Mouse (Mus musculus) T-helper 2 cell (primary cell): Measurements from ENCODE around the gene Srgap3.

ENCODE experiments used
- in situ Hi-C: fragments of 300-600 bp; cut with MboI, MseI; formaldehyde crosslinking; loops from one replicate; pipeline ENCODE4 v1.15.1; 2025; ENCODE audit warnings: high pct_unique_total_duplicates

The Srgap3 gene

DNA sequence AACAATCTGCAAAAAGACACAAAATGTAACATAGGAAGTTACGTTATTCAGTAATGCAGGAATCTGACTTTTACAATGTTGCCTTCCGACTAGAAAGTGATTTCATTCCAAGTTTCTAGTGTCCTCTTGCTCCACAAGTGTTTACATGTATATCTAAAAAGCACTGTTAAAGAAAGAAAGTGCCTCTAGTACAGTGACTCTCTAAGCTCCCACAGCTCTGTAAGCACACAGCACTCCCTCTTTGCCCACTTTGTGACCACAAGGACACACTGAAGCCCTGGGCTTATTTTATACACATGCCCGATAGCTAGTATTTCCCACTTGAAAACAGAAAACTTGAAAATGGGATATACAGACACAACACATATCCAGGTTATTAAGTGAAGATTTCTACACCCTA is 259.0 kb downstream of the Srgap3 start:
- in situ Hi-C loops: loop anchor here (25.0 kb wide), 1 partner anchor 1049 kb away; the partner anchor contains the start of gene Sec13

DNA sequence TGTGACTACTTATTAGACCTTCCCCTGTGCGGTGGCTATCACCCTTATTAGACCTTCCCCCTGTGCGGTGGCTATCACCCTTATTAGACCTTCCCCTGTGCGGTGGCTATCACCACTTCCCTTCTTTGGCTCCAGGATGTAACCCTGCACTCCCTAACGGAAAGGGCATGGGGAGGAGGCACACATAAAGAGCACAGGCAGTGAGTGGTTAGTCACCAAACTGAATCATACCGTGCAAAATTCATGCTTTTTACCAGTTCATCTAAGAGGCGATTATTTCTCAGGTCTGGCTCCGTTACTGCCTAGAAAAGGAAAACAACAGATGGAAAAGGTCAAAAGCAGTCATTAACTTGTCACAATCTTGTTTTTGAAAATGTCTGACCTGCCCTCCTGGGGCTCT is 260.6 kb downstream of the Srgap3 start:
- in situ Hi-C loops: loop anchor here (25.0 kb wide), 1 partner anchor 1051 kb away; the partner anchor contains the start of gene Sec13

DNA sequence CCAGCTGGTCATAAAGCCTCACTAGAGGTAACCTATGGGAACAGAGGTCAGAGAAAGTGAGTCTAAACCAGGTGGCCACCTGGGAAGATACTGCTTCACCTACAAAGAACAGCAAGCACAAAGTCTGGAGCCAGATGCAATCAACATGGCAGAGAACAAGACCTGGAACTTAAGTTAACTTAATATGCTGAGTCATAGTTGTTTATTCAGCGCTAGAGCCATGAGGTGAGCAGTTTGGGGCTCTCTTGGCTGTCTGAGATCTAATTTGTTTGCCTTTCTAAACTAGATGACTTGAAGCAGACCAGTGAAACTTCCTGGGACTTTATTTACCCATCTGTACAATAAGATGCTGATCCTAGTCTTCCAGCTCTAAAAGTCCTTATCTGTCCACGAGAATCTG is 263.0 kb downstream of the Srgap3 start:
- in situ Hi-C loops: loop anchor here (25.0 kb wide), 1 partner anchor 1053 kb away; the partner anchor contains the start of gene Sec13
